Mouse (Mus musculus): ENCODE results near the gene Pla2g2f.
A peak's percentile ranks its signal among the peaks of the same experiment; 100 is the strongest.

The Pla2g2f gene

DNA sequence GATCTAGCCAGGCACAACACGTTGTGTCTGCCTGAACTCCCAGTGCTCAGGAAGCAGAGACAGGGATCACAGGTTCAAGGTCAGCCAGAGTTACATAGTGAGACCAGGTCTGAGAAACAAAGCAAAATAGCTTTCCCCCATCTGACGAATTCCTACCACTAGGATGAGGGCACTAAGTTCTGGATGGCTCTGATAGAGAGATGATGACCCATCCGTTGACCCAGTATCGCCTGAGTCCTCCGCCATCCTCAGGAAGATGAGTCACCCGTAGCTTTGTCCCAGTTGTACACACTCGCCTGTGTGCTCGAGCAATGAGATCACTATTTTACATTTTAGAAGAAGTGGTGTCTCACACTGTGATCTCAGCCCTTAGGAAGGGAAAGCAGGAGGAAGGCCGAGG, 4.8 kb upstream of the Pla2g2f start:
- no peak for DNase-seq (ENCODE audit: low spot score in 2 of 2)

DNA sequence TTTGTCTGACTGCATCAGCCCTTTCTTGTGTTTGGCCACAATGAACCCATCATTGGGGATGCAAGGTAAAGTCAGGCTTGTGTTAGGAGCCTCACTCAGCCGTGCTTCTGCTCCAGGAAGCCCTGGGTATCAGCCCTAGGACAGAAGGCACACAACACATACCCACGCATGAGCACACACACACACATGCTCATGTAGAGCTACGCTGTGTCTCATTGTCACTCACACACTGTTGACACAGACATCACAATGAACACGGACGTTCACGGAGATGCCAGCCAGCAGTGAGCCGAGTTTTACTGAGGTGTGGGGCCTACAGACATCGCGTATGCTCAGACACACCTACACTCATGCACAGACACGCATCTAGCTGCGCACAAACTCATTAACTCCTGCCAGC, 1.4 kb downstream of the Pla2g2f start:
- no peak for DNase-seq (ENCODE audit: low spot score in 2 of 2)

- DNase-seq (ENCODE audit: low spot score in 2 of 2), result no peak
Observed at GRCm38 (mm10) chr4:138755439-138755838, 2.0 kb downstream of the Pla2g2f start.

GRCm38 (mm10) chr4:138754432-138754831, 3.0 kb downstream of the Pla2g2f start:
- DNase-seq (ENCODE audit: low spot score in 2 of 2), result no peak

DNA sequence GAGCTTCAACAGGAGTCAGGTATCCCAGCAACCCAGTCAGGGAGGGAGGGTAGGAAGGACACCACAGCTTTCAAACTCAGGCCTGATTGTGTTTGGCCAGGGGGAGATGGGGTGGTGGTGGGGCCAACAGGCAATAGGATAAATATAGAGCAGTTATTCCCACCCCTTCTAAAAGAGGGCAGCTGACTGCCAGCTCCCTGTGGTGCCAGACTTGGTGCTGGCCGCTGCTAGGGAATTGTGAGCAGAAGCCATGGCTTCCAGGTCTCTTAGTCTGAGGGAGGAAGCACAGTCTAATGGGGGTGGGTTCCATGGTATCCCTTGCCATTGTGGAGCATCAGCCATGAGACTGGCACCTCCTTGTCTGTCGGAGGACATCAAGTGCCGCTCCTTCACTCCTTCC, 3.8 kb downstream of the Pla2g2f start:
- no peak for DNase-seq (ENCODE audit: low spot score in 2 of 2)

DNA sequence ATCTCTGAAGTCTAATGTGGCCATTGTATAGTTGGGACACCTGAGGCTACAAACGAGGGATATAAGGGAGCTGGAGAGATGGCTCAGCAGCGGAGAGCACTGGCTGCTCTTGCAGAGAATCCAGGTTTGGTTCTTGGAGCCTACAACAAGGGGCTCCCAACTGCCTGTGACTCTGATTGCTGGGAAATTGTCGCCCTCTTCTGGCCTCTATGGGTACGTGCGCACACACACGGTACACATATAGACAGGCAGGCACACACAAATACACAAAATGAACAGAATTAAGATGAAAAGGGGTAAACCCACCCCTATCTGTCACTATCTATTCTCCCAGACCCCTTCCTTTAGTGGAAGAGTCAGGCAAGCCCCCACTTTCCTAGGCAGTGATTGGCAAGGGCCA, 4.8 kb downstream of the Pla2g2f start:
- DNase-seq (ENCODE audit: low spot score in 2 of 2), result no peak

GRCm38 (mm10) chr4:138748369-138749072, 8.9 kb downstream of the Pla2g2f start:
- peak in 1 of 2 experiments; percentile 47 for DNase-seq (ENCODE audit: low spot score in 2 of 2)

DNA sequence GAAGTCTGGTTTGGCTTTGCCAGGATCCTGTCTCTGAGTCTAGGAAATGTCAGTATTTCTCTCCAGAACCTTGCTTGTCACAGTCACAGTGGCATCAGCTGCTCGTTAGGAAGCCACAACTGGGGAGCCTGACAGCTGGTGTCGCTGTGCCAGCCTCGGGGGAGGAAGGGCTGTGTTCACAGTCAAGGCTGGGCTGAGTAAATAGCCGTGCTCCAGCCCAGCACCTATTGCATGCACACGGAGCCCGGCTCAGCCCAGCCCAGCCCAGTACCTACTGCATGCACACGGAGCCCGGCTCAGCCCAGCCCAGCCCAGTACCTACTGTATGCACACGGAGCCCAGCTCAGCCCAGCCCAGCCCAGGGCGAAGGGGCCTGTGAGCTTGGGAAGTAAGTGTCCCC, 9.6 kb downstream of the Pla2g2f start:
- DNase-seq (ENCODE audit: low spot score in 2 of 2), result no peak

DNA sequence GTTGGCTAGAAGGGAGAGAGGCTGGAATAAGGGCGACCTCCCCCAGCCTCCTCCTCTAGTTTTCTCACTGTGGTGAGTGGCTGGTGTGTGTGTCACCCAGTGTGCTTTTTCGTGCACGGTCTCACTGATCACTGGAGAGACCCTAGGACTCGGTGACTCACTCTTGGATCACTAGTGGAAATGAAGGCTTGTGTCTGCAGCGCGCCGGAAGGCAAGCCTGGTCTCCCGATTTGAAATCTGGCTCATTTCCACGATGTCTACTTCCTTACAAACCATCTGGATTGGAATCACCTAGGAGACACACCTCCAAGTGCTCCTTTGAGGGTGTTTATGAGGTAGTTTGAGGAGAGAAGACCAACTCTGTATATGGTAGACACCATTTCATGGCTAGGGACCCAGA, 10.6 kb downstream of the Pla2g2f start:
- no peak for DNase-seq (ENCODE audit: low spot score in 2 of 2)

- no peak for DNase-seq (ENCODE audit: low spot score in 2 of 2)
Observed at GRCm38 (mm10) chr4:138745884-138746283, 11.5 kb downstream of the Pla2g2f start.

- no peak for DNase-seq (ENCODE audit: low spot score in 2 of 2)
Observed at GRCm38 (mm10) chr4:138739136-138739851, 18.1 kb downstream of the Pla2g2f start.

DNA sequence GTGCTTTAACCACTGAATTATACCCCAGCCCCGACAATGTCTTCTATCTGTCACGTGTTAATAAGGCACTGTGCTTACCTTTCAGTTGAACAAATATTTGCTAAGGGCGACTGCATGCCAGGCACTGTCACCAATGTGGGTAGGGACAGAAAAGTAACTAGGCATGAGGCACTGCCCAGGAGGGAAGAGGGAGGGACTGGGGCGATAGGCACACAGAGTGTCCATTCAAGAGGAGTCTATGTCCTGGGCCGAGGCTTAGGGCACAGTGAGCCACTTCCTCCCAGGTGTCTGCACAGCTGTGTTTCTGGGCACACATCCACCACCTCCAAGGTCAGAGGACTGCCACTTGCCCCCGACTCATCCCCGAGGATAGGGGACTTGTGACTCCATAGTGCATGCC, 20.4 kb downstream of the Pla2g2f start, which contains the start of gene Ubxn10:
Gene Ubxn10 (minus strand): TSS at position 137 of the 400 bp plus-strand sequence.
- no peak for DNase-seq (ENCODE audit: low spot score in 2 of 2)

DNA sequence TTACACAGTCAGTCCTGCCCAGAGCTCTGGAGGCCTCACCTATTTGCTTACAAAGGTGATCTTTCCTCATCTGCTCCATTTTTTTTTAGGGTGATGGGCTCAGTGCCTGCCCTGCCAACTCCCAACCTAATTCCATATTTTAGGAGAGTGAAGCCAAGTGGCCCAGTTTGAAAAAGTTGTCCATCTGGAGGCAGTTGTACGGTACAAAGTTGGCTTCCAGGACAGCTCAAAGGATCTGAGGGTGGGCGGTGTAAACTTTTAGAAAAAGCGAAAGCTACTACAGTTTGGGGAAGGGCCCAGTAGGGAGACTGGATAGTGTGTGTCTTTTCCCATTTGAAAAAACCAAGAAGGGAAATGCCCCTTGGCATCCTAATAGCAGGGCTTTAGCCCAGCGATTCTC, 22.6 kb downstream of the Pla2g2f start:
- DNase-seq (ENCODE audit: low spot score in 2 of 2), result no peak

DNA sequence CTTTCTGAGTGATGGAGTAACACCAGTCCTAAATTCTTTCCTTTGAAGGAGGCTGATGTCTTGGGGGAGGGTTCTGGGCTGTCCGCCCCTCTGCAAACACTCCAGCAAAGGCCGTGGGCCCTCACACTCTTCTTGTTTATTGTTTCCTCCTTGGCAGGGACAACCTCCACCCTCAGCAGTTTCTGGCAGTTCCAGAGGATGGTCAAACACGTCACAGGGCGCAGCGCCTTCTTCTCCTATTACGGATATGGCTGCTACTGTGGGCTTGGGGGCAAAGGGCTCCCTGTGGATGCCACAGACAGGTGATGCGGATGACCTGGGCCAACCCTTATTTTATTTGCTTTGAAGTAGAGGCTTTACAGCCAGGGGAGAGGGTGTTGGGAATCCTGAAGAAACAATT, 23.3 kb downstream of the Pla2g2f start:
- no peak for DNase-seq (ENCODE audit: low spot score in 2 of 2)

DNA sequence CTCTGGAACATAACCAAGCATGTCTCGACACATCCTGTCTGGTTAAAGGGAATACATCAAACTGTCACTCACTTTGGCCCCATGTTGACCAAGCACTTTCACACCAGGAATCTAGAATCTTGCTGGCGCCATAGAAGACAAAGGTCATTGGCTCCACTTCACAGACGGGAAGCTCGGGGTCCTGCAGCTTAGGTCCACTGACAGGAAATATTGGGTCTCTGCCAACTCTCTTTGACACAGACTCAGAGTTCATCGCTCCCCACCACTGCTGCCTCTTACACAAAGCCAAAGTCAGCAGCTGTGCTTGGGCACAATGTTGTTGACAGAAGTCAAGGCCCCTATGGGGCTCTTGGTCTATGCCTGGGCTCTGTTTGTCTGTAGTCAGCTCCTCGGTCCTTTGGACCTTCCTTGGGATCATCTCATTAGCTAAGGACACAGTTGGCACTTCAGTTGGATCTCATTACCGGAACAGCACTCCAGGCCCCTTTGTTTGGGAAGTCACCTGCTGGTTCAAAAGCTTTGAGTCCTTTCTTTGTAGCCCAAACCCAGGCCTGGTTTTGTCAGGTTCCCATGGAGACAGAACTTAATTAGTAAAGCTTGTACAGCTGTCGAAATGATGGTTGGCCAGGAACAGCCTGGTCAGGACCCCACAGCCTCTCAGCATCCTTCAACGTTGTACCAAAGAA, 28.3 kb downstream of the Pla2g2f start:
- peak in 1 of 2 experiments; percentile 20 for DNase-seq (ENCODE audit: low spot score in 2 of 2)

GRCm38 (mm10) chr4:138725751-138726150, 31.7 kb downstream of the Pla2g2f start:
- DNase-seq (ENCODE audit: low spot score in 2 of 2), result no peak

GRCm38 (mm10) chr4:138725127-138725461, 32.3 kb downstream of the Pla2g2f start:
- DNase-seq (ENCODE audit: low spot score in 2 of 2), result peak; percentile 59 to 63

- DNase-seq (ENCODE audit: low spot score in 2 of 2), result no peak
Observed at GRCm38 (mm10) chr4:138724354-138725126, 32.9 kb downstream of the Pla2g2f start, which contains the start of gene Pla2g2c. TSS of gene Pla2g2c (plus strand) at chr4:138724792.

- DNase-seq (ENCODE audit: low spot score in 2 of 2), result peak; percentile 21 to 44
Observed at GRCm38 (mm10) chr4:138723493-138724281, 33.7 kb downstream of the Pla2g2f start.

DNA sequence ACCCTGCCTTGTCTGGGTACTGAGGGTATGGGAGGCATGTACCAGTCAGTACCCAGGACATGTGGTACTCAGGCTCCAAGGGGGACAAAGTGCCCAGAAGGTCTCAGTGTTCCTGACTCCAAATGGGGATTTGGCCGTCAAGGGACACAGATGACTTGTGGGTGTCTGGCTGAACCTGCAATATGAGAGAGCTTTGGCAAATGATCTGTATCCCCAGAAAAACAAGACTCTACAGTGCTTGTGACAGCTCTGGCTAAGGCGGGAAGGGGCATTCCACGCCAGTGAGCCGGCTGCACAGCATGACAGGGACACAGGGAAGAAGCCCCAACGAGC, 38.2 kb downstream of the Pla2g2f start:
- no peak for DNase-seq (ENCODE audit: low spot score in 2 of 2)

DNA sequence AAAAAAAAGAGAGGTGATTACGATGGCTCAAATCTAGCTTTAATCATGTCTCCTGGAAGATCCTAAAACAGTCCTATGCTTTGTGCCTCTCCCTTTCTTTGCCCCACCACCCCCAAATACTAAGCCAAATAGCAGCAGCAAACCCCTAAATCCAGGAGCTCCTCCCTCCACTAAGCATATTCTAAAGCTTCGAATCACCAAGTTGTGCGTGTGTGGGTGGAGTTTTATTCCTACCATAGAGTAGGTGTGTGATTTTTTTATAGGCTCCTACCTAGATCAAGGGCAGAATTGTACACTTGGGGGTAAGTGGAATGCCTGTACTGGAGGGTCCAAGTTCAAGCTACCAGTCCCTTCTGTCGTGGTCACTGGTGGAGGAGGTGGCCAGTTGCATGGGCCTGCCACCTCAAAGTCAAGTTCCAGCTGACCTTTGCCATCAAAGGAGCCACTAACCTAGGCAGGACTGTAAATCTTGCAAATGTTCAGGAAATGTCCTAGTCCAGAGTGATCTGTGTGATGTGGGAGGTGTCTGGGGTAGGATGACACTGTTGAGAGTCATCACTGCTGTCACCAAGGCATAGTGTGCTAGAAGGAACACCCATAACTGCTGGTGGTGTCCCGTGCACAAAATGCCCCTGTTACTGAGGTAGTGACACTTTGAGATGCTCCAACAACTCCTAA, 38.7 kb downstream of the Pla2g2f start:
- DNase-seq (ENCODE audit: low spot score in 2 of 2), result no peak

Data from heart, adult 9 months (tissue).